Mouse (Mus musculus) gastrocnemius, postnatal 36 days (tissue): ENCODE data around the gene Nectin3. TPM values are rescaled to one million over a fixed set of nuclear protein-coding genes. Genes with fewer than 3 reads are reported as not detected.
"Not testable (repeated sequence)": the region's sequence is repeated elsewhere in the genome, so short reads cannot be mapped to it uniquely, and the experiment has no call there.

Experiments used
- DNase-seq, 2 experiments: peaks; one replicate each; pipeline ENCODE4 v3.0.0; 2022
- intact Hi-C: fragments of 180-260 bp; cut with DNase I; formaldehyde crosslinking; loops from one replicate; pipeline ENCODE4 v1.15.1; 2025
- total RNA-seq, 2 experiments: library from RNA; stranded (reverse); gene quantifications; 2 replicates each; pipeline ENCODE4 v1.2.3; 2021

Gene Nectin3
- total RNA-seq, 2 experiments from 2014 or later: 2.8 to 4.1 TPM

GRCm38 (mm10) chr16:46449013-46449412, 49.3 kb downstream of the Nectin3 start:
- no peak for DNase-seq
- intact Hi-C loops: loop anchor here (10.0 kb wide), 1 partner anchor 764 kb away; no protein-coding TSS in a partner anchor

GRCm38 (mm10) chr16:46431317-46431716, 67.0 kb downstream of the Nectin3 start:
- no peak for DNase-seq
- intact Hi-C loops: no loop called here

GRCm38 (mm10) chr16:46416177-46416576, 82.1 kb downstream of the Nectin3 start:
- DNase-seq: no peak
- intact Hi-C loops: no loop called here

GRCm38 (mm10) chr16:46410739-46411057, 87.6 kb downstream of the Nectin3 start:
- intact Hi-C loops: no loop called here
- no peak for DNase-seq

- intact Hi-C loops: no loop called here
- no peak for DNase-seq
These were observed 88.1 kb downstream of the Nectin3 start for GRCm38 (mm10) chr16:46410053-46410738.

GRCm38 (mm10) chr16:46407997-46408396, 90.3 kb downstream of the Nectin3 start:
- no peak for DNase-seq
- intact Hi-C loops: no loop called here

GRCm38 (mm10) chr16:46406844-46407639, 91.3 kb downstream of the Nectin3 start:
- DNase-seq: no peak
- intact Hi-C loops: no loop called here

GRCm38 (mm10) chr16:46397945-46398344, 100.4 kb downstream of the Nectin3 start:
- intact Hi-C loops: no loop called here
- no peak for DNase-seq

GRCm38 (mm10) chr16:46389415-46390033, 108.8 kb downstream of the Nectin3 start:
- intact Hi-C loops: no loop called here

GRCm38 (mm10) chr16:46388527-46389414, 109.6 kb downstream of the Nectin3 start:
- intact Hi-C loops: no loop called here

More at GRCm38 (mm10) chr16:46389415-46390033, 108.8 kb downstream of the Nectin3 start:
- DNase-seq: no peak

GRCm38 (mm10) chr16:46384279-46384678, 114.0 kb downstream of the Nectin3 start:
- intact Hi-C loops: no loop called here
- no peak for DNase-seq

More at GRCm38 (mm10) chr16:46388527-46389414, 109.6 kb downstream of the Nectin3 start:
- no peak for DNase-seq

- no peak for DNase-seq
- intact Hi-C loops: no loop called here
These were observed 115.0 kb downstream of the Nectin3 start for GRCm38 (mm10) chr16:46383344-46383743.

GRCm38 (mm10) chr16:46376575-46376974, 121.8 kb downstream of the Nectin3 start:
- intact Hi-C loops: no loop called here

GRCm38 (mm10) chr16:46362022-46362421, 136.3 kb downstream of the Nectin3 start:
- DNase-seq: peak; percentile 12 to 16
- intact Hi-C loops: no loop called here

More at GRCm38 (mm10) chr16:46376575-46376974, 121.8 kb downstream of the Nectin3 start:
- DNase-seq: no peak

GRCm38 (mm10) chr16:46357658-46358057, 140.7 kb downstream of the Nectin3 start:
- intact Hi-C loops, DNase-seq: not testable (repeated sequence)

GRCm38 (mm10) chr16:46356663-46357062, 141.7 kb downstream of the Nectin3 start:
- DNase-seq: no peak
- intact Hi-C loops: no loop called here
